ENCODE assay signal across 21 mouse cellular contexts in the genomic region with DNA sequence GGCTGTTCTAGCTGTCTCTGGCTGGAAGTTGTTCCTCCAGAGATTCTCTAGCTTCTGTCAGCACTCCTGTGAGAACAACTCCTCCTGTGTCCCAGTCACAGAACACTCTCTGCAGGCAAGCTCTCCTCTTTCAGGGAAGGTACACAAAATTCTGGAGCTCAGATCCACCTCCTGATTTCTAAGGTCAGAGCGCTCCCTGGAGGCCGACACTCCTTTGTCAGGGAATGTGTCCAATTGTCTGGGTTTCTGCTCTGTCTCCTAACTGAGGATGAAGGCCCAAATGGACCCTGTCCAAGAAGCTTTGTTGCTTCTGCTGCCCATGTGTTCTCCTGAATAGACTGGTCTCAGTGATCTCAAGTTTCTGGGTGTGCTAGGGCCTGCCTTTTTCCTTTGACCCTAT. TPM values are rescaled to one million over a fixed set of nuclear protein-coding genes. Genes with fewer than 3 reads are reported as not detected.
DNase-seq lines count a peak whose midpoint lies in the region; TF ChIP-seq lines count a peak whose summit lies in the region.
"Not testable (repeated sequence)": the region's sequence is repeated elsewhere in the genome, so short reads cannot be mapped to it uniquely, and the experiment has no call there.
"Had no signal": no experiment of that assay in that cellular context is flagged by ENCODE, and none has a peak within 500 bp of the region (broad histone marks: within the 10 kb centered on the region; RNA-seq: fewer than 3 reads in every experiment).

No protein-coding gene starts in this region.

- dilution Hi-C loops in CH12.LX (cut with MboI; ENCODE audit: extremely low pct_ligation_motif_present, extremely low pct_unique_long_range_greater_than_20kb, low sequenced_read_pairs) = not testable (repeated sequence)

- not testable (repeated sequence) for TF ChIP-seq CTCF in CH12.LX (conservative IDR thresholded peaks at IDR 0.05 in 1 of 2, IDR thresholded peaks at IDR 0.05 in 1 of 2; ENCODE audit: low read depth in 2 of 2, low read length in 2 of 2); liver, adult 2 months (IDR thresholded peaks at IDR 0.05; ENCODE audit: low read depth, low read length)
- TF ChIP-seq CTCF in kidney, adult 2 months (conservative IDR thresholded peaks at IDR 0.05; ENCODE audit: insufficient read depth, insufficient read length, low read depth, low read length) = peak; percentile 16; the same call in 1 of the 2 replicates

- not testable (repeated sequence) for H3K4me3 ChIP-seq in CH12.LX (replicated peaks in 1 of 3; ENCODE audit: low read depth in 2 of 3, low read length in 2 of 3, poor library complexity in 1 of 3); kidney, adult 2 months (ENCODE audit: insufficient read depth, low read depth, low read length); liver, adult 2 months (ENCODE audit: insufficient read depth, low read depth, low read length)

- not testable (repeated sequence) for TF ChIP-seq POLR2A in CH12.LX (IDR thresholded peaks at IDR 0.05; ENCODE audit: low read depth, low read length); kidney, adult 2 months (IDR thresholded peaks at IDR 0.05; ENCODE audit: low read depth, low read length); liver, adult 2 months (IDR thresholded peaks at IDR 0.05; ENCODE audit: extremely low read depth, insufficient read depth, low read length)

- not testable (repeated sequence) for H3K36me3 ChIP-seq in CH12.LX (replicated peaks in 1 of 2; ENCODE audit: control insufficient read depth in 1 of 2, insufficient read depth in 1 of 2, low read length in 1 of 2); kidney, adult 2 months (ENCODE audit: control insufficient read depth, insufficient read depth, low read length); liver, adult 2 months (ENCODE audit: control insufficient read depth, insufficient read depth, low read length)

- not testable (repeated sequence) for H3K4me2 ChIP-seq in CH12.LX (ENCODE audit: insufficient read depth, low read depth, poor library complexity, severe bottlenecking)

- not testable (repeated sequence) for H3K27me3 ChIP-seq in CH12.LX (replicated peaks); kidney, adult 2 months (replicated peaks; ENCODE audit: control insufficient read depth, insufficient read depth, low read length); liver, adult 2 months (ENCODE audit: control insufficient read depth, insufficient read depth, low read length)

- not testable (repeated sequence) for TF ChIP-seq RAD21 in CH12.LX (IDR thresholded peaks at IDR 0.05; ENCODE audit: low read depth, low read length)

- H3K9me3 ChIP-seq in CH12.LX (replicated peaks; ENCODE audit: low read length) = not testable (repeated sequence)

- in situ Hi-C loops in CH12.LX (cut with MboI; ENCODE audit: low pct_ligation_motif_present, low pct_unique_long_range_greater_than_20kb, low sequenced_read_pairs) = not testable (repeated sequence)

- not testable (repeated sequence) for H3K27ac ChIP-seq in CH12.LX (ENCODE audit: insufficient read depth, low read depth); kidney, adult 2 months (ENCODE audit: insufficient read depth, low read depth, low read length); liver, adult 2 months (replicated peaks; ENCODE audit: insufficient read depth, low read depth, low read length)

- not testable (repeated sequence) for H3K4me1 ChIP-seq in CH12.LX (ENCODE audit: control insufficient read depth in 1 of 2, insufficient read depth in 2 of 2); kidney, adult 2 months (ENCODE audit: control insufficient read depth, insufficient read depth, low read length); liver, adult 2 months (ENCODE audit: control insufficient read depth, insufficient read depth, low read length)

- not testable (repeated sequence) for H3K79me2 ChIP-seq in CH12.LX (replicated peaks; ENCODE audit: control insufficient read depth, extremely low read depth, insufficient read depth, poor library complexity, severe bottlenecking); liver, adult 2 months (ENCODE audit: control insufficient read depth, insufficient read depth, low read length)

- 75% methylated on average over 2 of the region's 2 CpGs for WGBS in kidney, adult 2 months
- 72% methylated on average over 2 of the region's 2 CpGs for WGBS in liver, adult 2 months

- TF ChIP-seq EP300 in CH12.LX (IDR thresholded peaks at IDR 0.05; ENCODE audit: low read length) = not testable (repeated sequence)

- H3K9ac ChIP-seq in CH12.LX (ENCODE audit: insufficient read depth, low read depth); liver, adult 2 months (ENCODE audit: low read depth, low read length): not testable (repeated sequence)

- DNase-seq in CH12.LX (ENCODE audit: extremely low read depth) (peak; percentile 4), NIH3T3 (ENCODE audit: low read depth) (peak; percentile 2), ZHBTc4 (ENCODE audit: low read depth, low spot score) (peak; percentile 25)
- DNase-seq in kidney, adult 11 months = peak; percentile 7
- peak; percentile 43 for DNase-seq in kidney, adult 2 months
- peak; percentile 48 for DNase-seq in kidney, adult 9 months
- DNase-seq in liver, adult 2 months (ENCODE audit: extremely low read depth, low read depth, low spot score) = peak; percentile 42

RNA-seq across cellular contexts. Expression of gene Cyp2c40, which starts 27.2 kb away (rescaled TPM):
- total RNA-seq in CH12.LX (2012; rRNA removed) = not detected in 2 replicates
- total RNA-seq in CH12.LX (2014; rRNA removed) = not detected in 2 replicates
- polyA plus RNA-seq in CH12.LX (2012; ENCODE audit: insufficient read length, low read depth) = not detected in 2 replicates
- polyA plus RNA-seq in kidney, adult 2 months (2012; rRNA removed) = not detected in 2 replicates
- total RNA-seq in liver, adult 2 months (2014; rRNA removed) = 781 and 1,012 TPM in 2 replicates
- polyA plus RNA-seq in liver, adult 2 months (2012; rRNA removed) = 334 and 395 TPM in 2 replicates
- total RNA-seq: adrenal gland, postnatal 25 days; common myeloid progenitor, adult 5-6 weeks had no signal
- polyA plus RNA-seq: brain, embryonic 14.5 days; CD4-positive, CD25-positive, alpha-beta regulatory T cell, adult 4 months; embryonic facial prominence, embryonic 11.5 days; embryonic facial prominence, embryonic 13.5 days; embryonic facial prominence, embryonic 15.5 days; erythroblast, embryonic 14.5 days; forebrain, embryonic 10.5 days; forebrain, embryonic 12.5 days; forebrain, embryonic 14.5 days; forebrain, embryonic 16.5 days; frontal cortex, adult 2 months; G1E had no signal

RNA-seq across cellular contexts. Expression of gene Cyp2c68, which starts 44.6 kb away (rescaled TPM):
- not detected in 2 replicates for total RNA-seq in CH12.LX (2012; rRNA removed)
- 0.14 and 0.16 TPM in 2 replicates for total RNA-seq in CH12.LX (2014; rRNA removed)
- polyA plus RNA-seq in CH12.LX (2012; ENCODE audit: insufficient read length, low read depth) = 0.23 TPM in 1 of 2 replicates, not detected in the other
- polyA plus RNA-seq in kidney, adult 2 months (2012; rRNA removed) = 0.35 and 0.64 TPM in 2 replicates
- 643 and 696 TPM in 2 replicates for total RNA-seq in liver, adult 2 months (2014; rRNA removed)
- 243 and 307 TPM in 2 replicates for polyA plus RNA-seq in liver, adult 2 months (2012; rRNA removed)
- total RNA-seq: adrenal gland, postnatal 25 days; common myeloid progenitor, adult 5-6 weeks; G1E had no signal
- polyA plus RNA-seq: brain, embryonic 14.5 days; CD4-positive, CD25-positive, alpha-beta regulatory T cell, adult 4 months; embryonic facial prominence, embryonic 11.5 days; embryonic facial prominence, embryonic 13.5 days; embryonic facial prominence, embryonic 15.5 days; erythroblast, embryonic 14.5 days; forebrain, embryonic 10.5 days; forebrain, embryonic 12.5 days; forebrain, embryonic 14.5 days; forebrain, embryonic 16.5 days; frontal cortex, adult 2 months; G1E had no signal

Comparison
In these comparisons a context has a peak if more than half of its experiments do, and no peak if none do; other contexts are left out.
1. RNA of gene Cyp2c40, which starts 27.2 kb away (polyA plus RNA-seq): 334 to 395 TPM in liver, adult 2 months; not detected in CH12.LX and not detected in kidney, adult 2 months; every median in the first group is over 100 times any median in the second.
2. RNA of gene Cyp2c68, which starts 44.6 kb away (polyA plus RNA-seq): 243 to 307 TPM in liver, adult 2 months; 0.35 to 0.64 TPM in kidney, adult 2 months and 0.23 TPM in CH12.LX; every median in the first group is over 100 times any median in the second.
3. Peak in every context shown above with its lines, with median percentiles within 50 percentile points of each other: DNase-seq.